Mouse (Mus musculus): ENCODE results near the gene Arl15. TPM values are rescaled to one million over a fixed set of nuclear protein-coding genes. Genes with fewer than 3 reads are reported as not detected.

Arl15 gene
- polyA plus RNA-seq, 1 experiment = 1.3 TPM

- H3K27me3 ChIP-seq (ENCODE audit: control insufficient read depth, insufficient read depth, low read length) = no peaks in the 10 kb centered on the region
- DNase-seq (ENCODE audit: low read depth in 1 of 2, low spot score in 2 of 2) = no peak
- no peak overlapping the region for H3K27ac ChIP-seq (ENCODE audit: insufficient read depth, low read length)
- H3K36me3 ChIP-seq (ENCODE audit: control insufficient read depth, insufficient read depth, low read length) = no peaks in the 10 kb centered on the region
- H3K4me3 ChIP-seq (ENCODE audit: extremely low read depth, insufficient read depth, insufficient read length) = no peak overlapping the region
- 89% methylated on average over 13 of the region's 13 CpGs for WGBS
- no peaks in the 10 kb centered on the region for H3K4me1 ChIP-seq (ENCODE audit: control insufficient read depth, insufficient read depth, insufficient read length)
- TF ChIP-seq CTCF (IDR thresholded peaks at IDR 0.05; ENCODE audit: extremely low read depth, insufficient read depth, insufficient read length, insufficient replicate concordance) (no peak), POLR2A (IDR thresholded peaks at IDR 0.05; ENCODE audit: low read depth, low read length) (no peak)
Observed at GRCm38 (mm10) chr13:113871853-113872252, 77.5 kb downstream of the Arl15 start.

- Histone ChIP-seq H3K27me3 (ENCODE audit: control insufficient read depth, insufficient read depth, low read length) (no peaks in the 10 kb centered on the region), H3K4me3 (ENCODE audit: extremely low read depth, insufficient read depth, insufficient read length) (no peak overlapping the region), H3K4me1 (ENCODE audit: control insufficient read depth, insufficient read depth, insufficient read length) (no peaks in the 10 kb centered on the region), H3K36me3 (ENCODE audit: control insufficient read depth, insufficient read depth, low read length) (no peaks in the 10 kb centered on the region), H3K27ac (ENCODE audit: insufficient read depth, low read length) (no peak overlapping the region)
- WGBS = 44% methylated on average over 4 of the region's 4 CpGs
- TF ChIP-seq CTCF (IDR thresholded peaks at IDR 0.05; ENCODE audit: extremely low read depth, insufficient read depth, insufficient read length, insufficient replicate concordance) (no peak), POLR2A (IDR thresholded peaks at IDR 0.05; ENCODE audit: low read depth, low read length) (no peak)
- DNase-seq (ENCODE audit: low read depth in 1 of 2, low spot score in 2 of 2) = no peak
Observed at GRCm38 (mm10) chr13:113875724-113876123, 81.4 kb downstream of the Arl15 start.

GRCm38 (mm10) chr13:113877420-113877819 is 83.1 kb downstream of the Arl15 start:
- Histone ChIP-seq H3K4me3 (ENCODE audit: extremely low read depth, insufficient read depth, insufficient read length) (no peak overlapping the region), H3K27me3 (ENCODE audit: control insufficient read depth, insufficient read depth, low read length) (no peaks in the 10 kb centered on the region), H3K4me1 (ENCODE audit: control insufficient read depth, insufficient read depth, insufficient read length) (no peaks in the 10 kb centered on the region), H3K27ac (ENCODE audit: insufficient read depth, low read length) (no peak overlapping the region), H3K36me3 (ENCODE audit: control insufficient read depth, insufficient read depth, low read length) (no peaks in the 10 kb centered on the region)
- 21% methylated on average over 5 of the region's 5 CpGs for WGBS
- no peak for TF ChIP-seq POLR2A (IDR thresholded peaks at IDR 0.05; ENCODE audit: low read depth, low read length)
- TF ChIP-seq CTCF (IDR thresholded peaks at IDR 0.05; ENCODE audit: extremely low read depth, insufficient read depth, insufficient read length, insufficient replicate concordance) = peak; percentile 86; the same call in 1 of the 2 replicates
- peak in 1 of 2 experiments; percentile 33 for DNase-seq (ENCODE audit: low read depth in 1 of 2, low spot score in 2 of 2)

GRCm38 (mm10) chr13:113878571-113878970 is 84.3 kb downstream of the Arl15 start:
- no peak for TF ChIP-seq CTCF (IDR thresholded peaks at IDR 0.05; ENCODE audit: extremely low read depth, insufficient read depth, insufficient read length, insufficient replicate concordance)
- Histone ChIP-seq H3K27me3 (ENCODE audit: control insufficient read depth, insufficient read depth, low read length) (no peaks in the 10 kb centered on the region), H3K36me3 (ENCODE audit: control insufficient read depth, insufficient read depth, low read length) (no peaks in the 10 kb centered on the region), H3K4me1 (ENCODE audit: control insufficient read depth, insufficient read depth, insufficient read length) (no peaks in the 10 kb centered on the region), H3K4me3 (ENCODE audit: extremely low read depth, insufficient read depth, insufficient read length) (no peak overlapping the region), H3K27ac (ENCODE audit: insufficient read depth, low read length) (no peak overlapping the region)
- WGBS = 91% methylated on average over 12 of the region's 12 CpGs
- DNase-seq (ENCODE audit: low read depth in 1 of 2, low spot score in 2 of 2) = no peak

DNA sequence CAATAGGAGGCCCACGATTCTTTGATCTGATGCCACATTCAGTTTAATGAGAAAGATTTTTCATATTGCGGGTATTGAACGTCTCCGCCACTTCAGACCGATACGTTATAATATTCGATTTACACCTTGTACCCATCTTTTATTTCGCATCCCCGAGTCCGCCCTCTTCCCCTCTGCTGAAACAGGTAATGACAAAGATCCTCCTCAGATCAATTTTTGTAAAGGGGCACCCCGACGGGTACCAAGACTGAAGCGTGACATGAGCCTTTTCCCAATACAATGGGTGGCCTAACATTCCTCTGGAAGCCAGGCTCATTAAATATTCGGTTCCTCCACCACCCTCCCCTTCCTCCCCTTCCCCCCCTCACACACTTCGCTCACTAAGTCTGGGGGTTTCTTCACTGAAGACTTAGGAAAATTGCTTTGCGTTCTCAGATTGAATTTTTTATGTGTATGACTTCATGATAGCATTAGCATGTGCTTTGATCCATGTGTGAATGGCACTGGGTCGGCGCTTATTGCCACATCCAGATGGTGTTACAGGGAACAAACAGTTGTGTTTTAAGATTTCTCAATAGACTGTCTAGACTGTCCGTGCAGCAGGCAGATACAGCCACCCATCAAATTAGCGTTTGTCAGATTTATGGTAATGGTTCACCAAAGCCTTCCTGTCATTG is 85.5 kb downstream of the Arl15 start:
- no peak overlapping the region for H3K27ac ChIP-seq (ENCODE audit: insufficient read depth, low read length)
- 74% methylated on average over 20 of the region's 20 CpGs for WGBS
- TF ChIP-seq CTCF (IDR thresholded peaks at IDR 0.05; ENCODE audit: extremely low read depth, insufficient read depth, insufficient read length, insufficient replicate concordance) (no peak), POLR2A (IDR thresholded peaks at IDR 0.05; ENCODE audit: low read depth, low read length) (no peak)

DNA sequence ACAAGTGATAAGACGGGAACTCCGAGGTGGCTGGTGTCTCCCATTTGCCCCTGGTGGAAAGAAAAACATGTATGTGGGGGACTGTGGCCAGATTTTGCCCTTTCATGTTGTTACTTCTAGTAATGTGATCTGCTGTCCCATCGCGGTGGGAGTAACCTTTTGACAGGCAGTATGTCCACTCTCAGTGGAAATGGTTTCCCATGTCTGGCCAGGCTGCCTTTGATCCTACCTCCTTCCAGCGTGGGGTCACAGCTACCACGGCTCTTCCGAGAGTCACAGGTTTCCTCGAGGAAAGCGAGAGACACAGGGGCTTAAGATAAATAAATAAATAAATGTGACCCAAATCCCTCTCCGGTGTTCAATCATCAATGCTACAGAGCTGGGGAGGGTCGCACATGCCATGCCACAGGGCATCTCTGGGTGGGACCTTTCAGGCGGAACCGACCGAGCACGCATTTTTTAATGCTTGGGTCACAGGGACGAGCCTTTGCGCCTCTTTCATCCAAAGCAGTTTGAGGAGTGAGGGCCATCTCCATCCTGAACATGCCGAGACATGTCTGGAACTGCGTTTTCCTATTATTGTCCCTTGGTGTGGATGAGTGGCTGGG is 86.4 kb downstream of the Arl15 start:
- H3K27me3 ChIP-seq (ENCODE audit: control insufficient read depth, insufficient read depth, low read length) = no peaks in the 10 kb centered on the region
- H3K4me3 ChIP-seq (ENCODE audit: extremely low read depth, insufficient read depth, insufficient read length) = no peak overlapping the region
- no peak overlapping the region for H3K27ac ChIP-seq (ENCODE audit: insufficient read depth, low read length)
- no peak for DNase-seq (ENCODE audit: low read depth in 1 of 2, low spot score in 2 of 2)
- no peaks in the 10 kb centered on the region for H3K4me1 ChIP-seq (ENCODE audit: control insufficient read depth, insufficient read depth, insufficient read length)
- TF ChIP-seq CTCF (IDR thresholded peaks at IDR 0.05; ENCODE audit: extremely low read depth, insufficient read depth, insufficient read length, insufficient replicate concordance) = no peak
- no peak for TF ChIP-seq POLR2A (IDR thresholded peaks at IDR 0.05; ENCODE audit: low read depth, low read length)
- H3K36me3 ChIP-seq (ENCODE audit: control insufficient read depth, insufficient read depth, low read length) = no peaks in the 10 kb centered on the region
- 83% methylated on average over 19 of the region's 19 CpGs for WGBS

More for the DNA sequence above, 85.5 kb downstream of the Arl15 start:
- H3K4me3 ChIP-seq (ENCODE audit: extremely low read depth, insufficient read depth, insufficient read length) = no peak overlapping the region
- H3K4me1 ChIP-seq (ENCODE audit: control insufficient read depth, insufficient read depth, insufficient read length) = no peaks in the 10 kb centered on the region
- no peaks in the 10 kb centered on the region for H3K36me3 ChIP-seq (ENCODE audit: control insufficient read depth, insufficient read depth, low read length)
- H3K27me3 ChIP-seq (ENCODE audit: control insufficient read depth, insufficient read depth, low read length) = no peaks in the 10 kb centered on the region
- no peak for DNase-seq (ENCODE audit: low read depth in 1 of 2, low spot score in 2 of 2)

GRCm38 (mm10) chr13:113882959-113883358 is 88.7 kb downstream of the Arl15 start:
- Histone ChIP-seq H3K4me3 (ENCODE audit: extremely low read depth, insufficient read depth, insufficient read length) (no peak overlapping the region), H3K27me3 (ENCODE audit: control insufficient read depth, insufficient read depth, low read length) (no peaks in the 10 kb centered on the region), H3K36me3 (ENCODE audit: control insufficient read depth, insufficient read depth, low read length) (no peaks in the 10 kb centered on the region), H3K27ac (ENCODE audit: insufficient read depth, low read length) (no peak overlapping the region), H3K4me1 (ENCODE audit: control insufficient read depth, insufficient read depth, insufficient read length) (no peaks in the 10 kb centered on the region)
- DNase-seq (ENCODE audit: low read depth in 1 of 2, low spot score in 2 of 2) = no peak
- WGBS = 55% methylated on average over 1 of the region's 1 CpGs
- TF ChIP-seq POLR2A (IDR thresholded peaks at IDR 0.05; ENCODE audit: low read depth, low read length) = no peak
- no peak for TF ChIP-seq CTCF (IDR thresholded peaks at IDR 0.05; ENCODE audit: extremely low read depth, insufficient read depth, insufficient read length, insufficient replicate concordance)
